Mouse (Mus musculus): ENCODE results near the gene Tigd3. TPM values are rescaled to one million over a fixed set of nuclear protein-coding genes. Genes with fewer than 3 reads are reported as not detected.

The Tigd3 gene
- polyA plus RNA-seq, 1 experiment from 2014 or later: 16.9 TPM

DNA sequence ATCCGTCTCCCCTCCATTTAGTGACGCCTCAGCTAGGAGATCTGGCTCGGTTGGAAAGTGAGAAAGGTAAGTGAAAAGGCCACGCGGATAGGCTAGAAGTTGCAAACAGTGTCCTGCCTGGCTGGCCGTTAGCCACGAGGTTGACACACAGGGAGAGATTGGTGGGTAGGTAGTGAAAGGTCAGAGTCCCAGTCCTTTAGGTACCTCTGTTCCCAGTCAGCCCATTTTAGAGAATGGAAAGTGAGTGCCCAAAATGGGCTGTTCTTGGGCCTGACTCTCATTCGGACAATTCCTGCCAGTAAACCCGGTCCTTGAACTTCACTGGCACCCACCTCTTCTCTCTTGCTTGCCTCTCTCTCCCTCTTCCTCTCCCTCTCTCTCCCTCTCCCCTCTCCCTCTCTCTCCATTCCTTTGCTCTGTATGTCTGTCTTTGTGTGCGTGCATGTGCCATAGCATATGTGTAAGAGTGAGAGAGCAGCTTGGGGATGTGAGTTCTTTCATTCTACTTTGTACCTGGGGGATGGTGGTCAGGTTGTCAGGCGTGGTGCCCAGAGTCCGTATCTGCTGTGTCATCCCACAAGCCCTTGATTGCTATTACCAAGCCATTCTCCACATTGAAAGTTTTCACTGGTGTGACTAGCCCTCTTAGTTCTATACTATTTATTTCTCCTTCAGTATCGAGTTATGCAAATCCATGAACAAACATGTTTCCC lies 19.2 kb upstream of the Tigd3 start, which contains the start of gene Dpf2:
Gene Dpf2 (minus strand): TSS at position 4 of the 713 bp plus-strand sequence.
- ATAC-seq: no peak; the same call in 1 of the 2 replicates
- H3K9ac ChIP-seq (replicated peaks): peak within 1 kb of the TSS; percentile 97
- WGBS: 22% methylated on average over 13 of the region's 13 CpGs
- H3K4me2 ChIP-seq (replicated peaks): peak within 1 kb of the TSS; percentile 79
- no peaks in the 10 kb centered on the region for H3K9me3 ChIP-seq
- H3K36me3 ChIP-seq: peaks cover 14% of the 10 kb centered on the region
- peak within 1 kb of the TSS; percentile 97 for H3K4me3 ChIP-seq (replicated peaks)
- peaks cover 34% of the 10 kb centered on the region for H3K4me1 ChIP-seq (replicated peaks)
- no peaks in the 10 kb centered on the region for H3K27me3 ChIP-seq
- peak within 1 kb of the TSS; percentile 75 for H3K27ac ChIP-seq

- Histone ChIP-seq H3K4me1 (replicated peaks) (peaks cover 34% of the 10 kb centered on the region), H3K9ac (replicated peaks) (peak overlapping the region; percentile 97), H3K4me3 (replicated peaks) (peak overlapping the region; percentile 97), H3K9me3 (no peaks in the 10 kb centered on the region), H3K4me2 (replicated peaks) (peak overlapping the region; percentile 79), H3K27me3 (no peaks in the 10 kb centered on the region), H3K27ac (peak overlapping the region; percentile 75), H3K36me3 (peaks cover 6% of the 10 kb centered on the region)
- ATAC-seq: peak; percentile 94
- under 1% methylated on average over 59 of the region's 59 CpGs for WGBS
Observed at GRCm38 (mm10) chr19:5912103-5913006, 18.4 kb upstream of the Tigd3 start.

DNA sequence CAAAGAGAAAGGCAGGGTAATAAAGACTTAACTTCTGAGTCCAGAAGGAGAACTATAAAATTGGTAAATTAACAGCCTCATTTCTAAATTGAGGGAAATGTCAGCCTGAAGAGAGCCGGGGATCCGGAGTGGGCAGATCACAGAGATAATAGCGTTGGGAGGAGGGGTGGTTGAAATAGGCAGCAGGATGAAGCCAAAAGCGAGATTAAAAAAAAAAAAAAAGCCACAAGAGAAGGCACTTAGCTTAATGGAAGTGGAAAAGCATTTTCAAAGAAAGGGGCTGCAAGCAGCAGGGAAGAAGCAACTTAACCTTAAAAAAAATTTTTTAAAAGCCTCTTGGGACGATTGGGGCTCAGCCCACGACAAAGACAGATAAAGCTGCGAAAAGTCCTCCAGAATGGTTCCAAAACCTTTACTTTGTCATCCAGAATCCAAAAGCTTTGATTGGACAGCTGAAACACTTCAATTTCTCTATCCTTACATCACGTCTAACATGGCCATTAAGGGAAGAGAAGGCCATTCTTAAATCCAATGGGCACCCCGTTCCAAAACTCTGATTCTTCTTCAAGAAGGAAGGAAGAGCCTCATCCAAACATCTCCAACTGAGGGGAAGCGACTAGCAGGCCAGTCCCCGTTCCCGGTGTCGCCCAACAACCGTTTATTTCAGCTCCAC lies 17.6 kb upstream of the Tigd3 start:
- WGBS: 6% methylated on average over 14 of the region's 14 CpGs
- Histone ChIP-seq H3K36me3 (peaks cover 6% of the 10 kb centered on the region), H3K9ac (replicated peaks) (peak overlapping the region; percentile 97), H3K27me3 (no peaks in the 10 kb centered on the region), H3K4me2 (replicated peaks) (peak overlapping the region; percentile 79), H3K27ac (peak overlapping the region; percentile 75), H3K9me3 (no peaks in the 10 kb centered on the region), H3K4me1 (replicated peaks) (peaks cover 34% of the 10 kb centered on the region), H3K4me3 (replicated peaks) (peak overlapping the region; percentile 97)
- no peak for ATAC-seq

DNA sequence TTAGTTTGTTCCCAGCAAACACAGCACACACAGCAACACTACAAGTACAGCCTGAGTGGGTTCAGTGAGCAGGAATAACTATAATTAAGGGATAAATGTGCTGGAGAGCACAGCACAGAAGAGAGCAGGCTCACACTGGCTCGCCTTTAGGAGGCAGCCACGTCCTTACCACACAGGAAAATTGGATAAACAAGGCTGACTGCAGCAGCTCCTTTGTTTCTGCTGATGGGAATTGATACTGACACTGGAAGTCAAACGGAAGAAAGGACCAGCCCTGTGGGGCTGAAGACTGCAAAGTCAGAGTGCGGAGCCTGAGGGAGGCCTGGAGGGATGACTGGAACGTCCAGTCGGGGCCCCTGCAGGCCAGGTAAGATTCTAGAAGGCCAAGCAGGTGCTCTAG lies 16.3 kb upstream of the Tigd3 start:
- Histone ChIP-seq H3K27ac (peak overlapping the region; percentile 76), H3K4me2 (replicated peaks) (peak overlapping the region; percentile 79), H3K4me3 (replicated peaks) (peak overlapping the region; percentile 97), H3K36me3 (peaks cover 20% of the 10 kb centered on the region), H3K9ac (replicated peaks) (peak overlapping the region; percentile 97), H3K27me3 (no peaks in the 10 kb centered on the region), H3K4me1 (replicated peaks) (peaks cover 34% of the 10 kb centered on the region), H3K9me3 (no peaks in the 10 kb centered on the region)
- no peak for ATAC-seq
- 38% methylated on average over 6 of the region's 6 CpGs for WGBS

- H3K36me3 ChIP-seq: peaks cover 49% of the 10 kb centered on the region
- no peak overlapping the region for H3K27ac ChIP-seq
- H3K4me2 ChIP-seq (replicated peaks): no peak overlapping the region
- H3K4me1 ChIP-seq (replicated peaks): peaks cover 25% of the 10 kb centered on the region
- H3K4me3 ChIP-seq (replicated peaks): no peak overlapping the region
- H3K9ac ChIP-seq (replicated peaks): no peak overlapping the region
- WGBS: 93% methylated on average over 3 of the region's 3 CpGs
- no peaks in the 10 kb centered on the region for H3K27me3 ChIP-seq
- H3K9me3 ChIP-seq: no peaks in the 10 kb centered on the region
- no peak for ATAC-seq
Observed at GRCm38 (mm10) chr19:5907275-5907674, 13.3 kb upstream of the Tigd3 start.

GRCm38 (mm10) chr19:5893282-5894001 lies 507 bp downstream of the Tigd3 start:
- Histone ChIP-seq H3K4me1 (replicated peaks) (peaks cover 36% of the 10 kb centered on the region), H3K27me3 (no peaks in the 10 kb centered on the region), H3K4me2 (replicated peaks) (peak overlapping the region; percentile 84), H3K36me3 (peaks cover 42% of the 10 kb centered on the region), H3K27ac (peak overlapping the region; percentile 70), H3K9ac (replicated peaks) (peak overlapping the region; percentile 75), H3K9me3 (no peaks in the 10 kb centered on the region), H3K4me3 (replicated peaks) (peak overlapping the region; percentile 50)
- 7% methylated on average over 31 of the region's 31 CpGs for WGBS
- no peak; the same call in 1 of the 2 replicates for ATAC-seq

GRCm38 (mm10) chr19:5892735-5893134 lies 1.2 kb downstream of the Tigd3 start:
- no peaks in the 10 kb centered on the region for H3K9me3 ChIP-seq
- peaks cover 36% of the 10 kb centered on the region for H3K36me3 ChIP-seq
- H3K4me3 ChIP-seq (replicated peaks): peak overlapping the region; percentile 50
- WGBS: 93% methylated on average over 13 of the region's 13 CpGs
- no peak for ATAC-seq
- 0 out of 2 replicates have a peak overlapping the region, but pooled peaks have one; percentile 70 for H3K27ac ChIP-seq
- peak overlapping the region; percentile 84 for H3K4me2 ChIP-seq (replicated peaks)
- peaks cover 36% of the 10 kb centered on the region for H3K4me1 ChIP-seq (replicated peaks)
- H3K9ac ChIP-seq (replicated peaks): peak overlapping the region; percentile 75
- no peaks in the 10 kb centered on the region for H3K27me3 ChIP-seq

GRCm38 (mm10) chr19:5892262-5892661 lies 1.7 kb downstream of the Tigd3 start:
- H3K9ac ChIP-seq (replicated peaks): no peak overlapping the region; the same call in 1 of the 2 replicates
- H3K27me3 ChIP-seq: no peaks in the 10 kb centered on the region
- ATAC-seq: no peak
- H3K27ac ChIP-seq: no peak overlapping the region
- WGBS: 90% methylated on average over 7 of the region's 7 CpGs
- peak overlapping the region; percentile 50 for H3K4me3 ChIP-seq (replicated peaks)
- peak overlapping the region; percentile 84; the same call in 1 of the 2 replicates for H3K4me2 ChIP-seq (replicated peaks)
- H3K9me3 ChIP-seq: no peaks in the 10 kb centered on the region
- H3K36me3 ChIP-seq: peaks cover 31% of the 10 kb centered on the region
- H3K4me1 ChIP-seq (replicated peaks): peaks cover 36% of the 10 kb centered on the region

DNA sequence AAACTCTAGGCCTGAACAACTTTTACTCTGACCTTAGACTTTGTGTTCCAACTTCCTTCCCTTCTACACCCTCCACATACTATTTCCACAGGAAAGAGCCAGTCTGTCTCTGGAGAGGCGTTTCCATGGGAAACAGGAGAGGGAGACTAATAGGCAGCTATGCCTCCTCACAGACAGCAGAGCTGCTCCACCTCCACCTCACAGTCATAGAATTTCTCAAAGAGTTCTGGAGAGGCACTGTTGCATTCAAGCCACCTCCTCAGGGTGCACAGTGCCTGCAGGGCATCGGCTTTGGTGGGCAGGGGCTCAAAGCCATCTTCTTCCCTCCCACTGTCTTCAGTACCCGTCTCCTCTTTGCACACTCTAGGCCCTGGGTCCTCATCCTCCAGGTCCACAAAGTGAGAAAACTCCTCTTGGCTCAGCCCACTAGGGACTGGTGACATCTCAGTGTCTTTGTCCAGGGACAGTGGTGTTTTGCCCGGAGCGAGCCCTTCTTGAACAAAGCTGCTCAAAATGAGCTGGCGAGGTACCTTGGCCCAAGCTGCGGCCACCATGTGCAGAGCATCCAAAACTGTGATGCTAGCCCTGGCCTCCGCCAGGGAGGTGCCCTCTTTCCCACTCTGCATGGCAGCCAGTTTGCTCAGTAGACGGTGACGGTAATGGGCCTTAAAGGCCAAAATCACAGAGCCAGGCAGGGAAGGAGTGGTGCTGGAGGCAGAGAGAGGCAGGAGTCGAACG lies 2.3 kb downstream of the Tigd3 start:
- H3K4me3 ChIP-seq (replicated peaks): no peak overlapping the region
- H3K9ac ChIP-seq (replicated peaks): no peak overlapping the region; the same call in 1 of the 2 replicates
- H3K36me3 ChIP-seq: peaks cover 27% of the 10 kb centered on the region
- no peak overlapping the region for H3K27ac ChIP-seq
- H3K27me3 ChIP-seq: no peaks in the 10 kb centered on the region
- peaks cover 36% of the 10 kb centered on the region for H3K4me1 ChIP-seq (replicated peaks)
- whole genome bisulfite sequencing: 92% methylated on average over 12 of the region's 12 CpGs
- no peaks in the 10 kb centered on the region for H3K9me3 ChIP-seq
- peak overlapping the region; percentile 84; the same call in 1 of the 2 replicates for H3K4me2 ChIP-seq (replicated peaks)
- ATAC-seq: no peak

GRCm38 (mm10) chr19:5889211-5889610 lies 4.7 kb downstream of the Tigd3 start:
- Histone ChIP-seq H3K4me1 (replicated peaks) (peaks cover 30% of the 10 kb centered on the region), H3K36me3 (peaks cover 16% of the 10 kb centered on the region), H3K27me3 (no peaks in the 10 kb centered on the region), H3K4me2 (replicated peaks) (no peak overlapping the region), H3K9me3 (no peaks in the 10 kb centered on the region), H3K27ac (no peak overlapping the region), H3K4me3 (replicated peaks) (no peak overlapping the region), H3K9ac (replicated peaks) (no peak overlapping the region)
- WGBS: 73% methylated on average over 4 of the region's 4 CpGs
- no peak for ATAC-seq
